Mouse (Mus musculus): ENCODE data around the gene Man1c1.
A peak's percentile ranks its signal among the peaks of the same experiment; 100 is the strongest.

The Man1c1 gene

GRCm38 (mm10) chr4:134578407-134578806 lies 125.7 kb downstream of the Man1c1 start:
- DNase-seq (ENCODE audit: low spot score): no peak

GRCm38 (mm10) chr4:134577281-134577680 lies 126.8 kb downstream of the Man1c1 start:
- DNase-seq (ENCODE audit: low spot score): no peak

- DNase-seq (ENCODE audit: low spot score): no peak
These were observed 128.6 kb downstream of the Man1c1 start for GRCm38 (mm10) chr4:134575486-134575885.

- DNase-seq (ENCODE audit: low spot score): no peak
These were observed 131.4 kb downstream of the Man1c1 start for GRCm38 (mm10) chr4:134572449-134573300.

- no peak for DNase-seq (ENCODE audit: low spot score)
These were observed 133.2 kb downstream of the Man1c1 start for GRCm38 (mm10) chr4:134570704-134571451.

GRCm38 (mm10) chr4:134569831-134570230 lies 134.3 kb downstream of the Man1c1 start:
- no peak for DNase-seq (ENCODE audit: low spot score)

- DNase-seq (ENCODE audit: low spot score): no peak
These were observed 134.9 kb downstream of the Man1c1 start for GRCm38 (mm10) chr4:134569205-134569604.

- DNase-seq (ENCODE audit: low spot score): no peak
These were observed 136.5 kb downstream of the Man1c1 start for GRCm38 (mm10) chr4:134567377-134568226.

GRCm38 (mm10) chr4:134564093-134564492 lies 140.0 kb downstream of the Man1c1 start:
- no peak for DNase-seq (ENCODE audit: low spot score)

- DNase-seq (ENCODE audit: low spot score): no peak
These were observed 140.5 kb downstream of the Man1c1 start for GRCm38 (mm10) chr4:134563624-134564023.

- DNase-seq (ENCODE audit: low spot score): no peak
These were observed 142.1 kb downstream of the Man1c1 start for GRCm38 (mm10) chr4:134562014-134562413.

- DNase-seq (ENCODE audit: low spot score): no peak
These were observed 143.4 kb downstream of the Man1c1 start for GRCm38 (mm10) chr4:134560699-134561098.

- DNase-seq (ENCODE audit: low spot score): no peak
These were observed 144.9 kb downstream of the Man1c1 start for GRCm38 (mm10) chr4:134559154-134559553.

- DNase-seq (ENCODE audit: low spot score): no peak
These were observed 145.4 kb downstream of the Man1c1 start for GRCm38 (mm10) chr4:134558570-134559113.

GRCm38 (mm10) chr4:134557626-134558249 lies 146.4 kb downstream of the Man1c1 start:
- DNase-seq (ENCODE audit: low spot score): no peak

- peak; percentile 77 for DNase-seq (ENCODE audit: low spot score)
These were observed 148.0 kb downstream of the Man1c1 start for GRCm38 (mm10) chr4:134555956-134556580.

- DNase-seq (ENCODE audit: low spot score): no peak
These were observed 150.5 kb downstream of the Man1c1 start for GRCm38 (mm10) chr4:134553631-134554030.

GRCm38 (mm10) chr4:134551494-134552316 lies 152.4 kb downstream of the Man1c1 start, which contains the start of gene Selenon:
Gene Selenon (minus strand): TSS chr4:134552166.
- peak; percentile 79 for DNase-seq (ENCODE audit: low spot score)

GRCm38 (mm10) chr4:134549899-134550298 lies 154.2 kb downstream of the Man1c1 start:
- DNase-seq (ENCODE audit: low spot score): no peak

Data from testis, postnatal 10 days (tissue).